Mouse (Mus musculus): ENCODE results near the gene Lgi4.

Gene Lgi4

GRCm38 (mm10) chr7:31052251-31052635, 6.9 kb upstream of the Lgi4 start:
- DNase-seq (ENCODE audit: low spot score) = no peak

GRCm38 (mm10) chr7:31052636-31053434, 6.3 kb upstream of the Lgi4 start:
- DNase-seq (ENCODE audit: low spot score) = peak; percentile 84

GRCm38 (mm10) chr7:31053882-31054447, 5.2 kb upstream of the Lgi4 start:
- DNase-seq (ENCODE audit: low spot score) = peak; percentile 65

- peak; percentile 59 for DNase-seq (ENCODE audit: low spot score)
These were observed 4.4 kb upstream of the Lgi4 start for GRCm38 (mm10) chr7:31054661-31055320.

GRCm38 (mm10) chr7:31055354-31055824, 3.8 kb upstream of the Lgi4 start:
- DNase-seq (ENCODE audit: low spot score) = peak; percentile 90

GRCm38 (mm10) chr7:31055883-31056282, 3.3 kb upstream of the Lgi4 start:
- peak; percentile 68 for DNase-seq (ENCODE audit: low spot score)

GRCm38 (mm10) chr7:31056448-31056847, 2.7 kb upstream of the Lgi4 start:
- DNase-seq (ENCODE audit: low spot score) = no peak

GRCm38 (mm10) chr7:31057071-31057470, 2.1 kb upstream of the Lgi4 start, which contains the start of gene Fxyd1:
Gene Fxyd1, minus strand, starts transcription at chr7:31057199.
- no peak for DNase-seq (ENCODE audit: low spot score)

- DNase-seq (ENCODE audit: low spot score) = no peak
These were observed 1.4 kb upstream of the Lgi4 start for GRCm38 (mm10) chr7:31057730-31058129.

- no peak for DNase-seq (ENCODE audit: low spot score)
These were observed 931 bp upstream of the Lgi4 start for GRCm38 (mm10) chr7:31058211-31058610.

GRCm38 (mm10) chr7:31059919-31060620, 928 bp downstream of the Lgi4 start:
- peak; percentile 53 for DNase-seq (ENCODE audit: low spot score)

GRCm38 (mm10) chr7:31060621-31061010, 1.5 kb downstream of the Lgi4 start:
- DNase-seq (ENCODE audit: low spot score) = no peak

- no peak for DNase-seq (ENCODE audit: low spot score)
These were observed 4.0 kb downstream of the Lgi4 start for GRCm38 (mm10) chr7:31063074-31063560.

- peak; percentile 75 for DNase-seq (ENCODE audit: low spot score)
These were observed 8.7 kb downstream of the Lgi4 start for GRCm38 (mm10) chr7:31067836-31068235.

- DNase-seq (ENCODE audit: low spot score) = no peak
These were observed 10.3 kb downstream of the Lgi4 start for GRCm38 (mm10) chr7:31069491-31069890.

GRCm38 (mm10) chr7:31070324-31070723, 11.2 kb downstream of the Lgi4 start:
- DNase-seq (ENCODE audit: low spot score) = no peak

GRCm38 (mm10) chr7:31072326-31072725, 13.2 kb downstream of the Lgi4 start:
- no peak for DNase-seq (ENCODE audit: low spot score)

GRCm38 (mm10) chr7:31073546-31073945, 14.4 kb downstream of the Lgi4 start:
- no peak for DNase-seq (ENCODE audit: low spot score)

GRCm38 (mm10) chr7:31074061-31074712, 15.0 kb downstream of the Lgi4 start:
- DNase-seq (ENCODE audit: low spot score) = peak; percentile 60

GRCm38 (mm10) chr7:31074713-31075069, 15.5 kb downstream of the Lgi4 start:
- no peak for DNase-seq (ENCODE audit: low spot score)

GRCm38 (mm10) chr7:31076492-31076891, 17.4 kb downstream of the Lgi4 start, which contains the start of gene Fxyd3:
Gene Fxyd3, minus strand, starts transcription at chr7:31076704.
- DNase-seq (ENCODE audit: low spot score) = no peak

GRCm38 (mm10) chr7:31077470-31077869, 18.3 kb downstream of the Lgi4 start:
- DNase-seq (ENCODE audit: low spot score) = no peak

Measured in testis, postnatal 10 days (tissue).